Mouse (Mus musculus) urinary bladder, postnatal 25 days (tissue): ENCODE data around the gene Gm21953.
"Not testable (repeated sequence)": the region's sequence is repeated elsewhere in the genome, so short reads cannot be mapped to it uniquely, and the experiment has no call there.

Experiments used
- DNase-seq: peaks from one replicate; pipeline ENCODE4 v3.0.0; 2022; ENCODE audit warnings: low spot score

Gm21953 gene

DNA sequence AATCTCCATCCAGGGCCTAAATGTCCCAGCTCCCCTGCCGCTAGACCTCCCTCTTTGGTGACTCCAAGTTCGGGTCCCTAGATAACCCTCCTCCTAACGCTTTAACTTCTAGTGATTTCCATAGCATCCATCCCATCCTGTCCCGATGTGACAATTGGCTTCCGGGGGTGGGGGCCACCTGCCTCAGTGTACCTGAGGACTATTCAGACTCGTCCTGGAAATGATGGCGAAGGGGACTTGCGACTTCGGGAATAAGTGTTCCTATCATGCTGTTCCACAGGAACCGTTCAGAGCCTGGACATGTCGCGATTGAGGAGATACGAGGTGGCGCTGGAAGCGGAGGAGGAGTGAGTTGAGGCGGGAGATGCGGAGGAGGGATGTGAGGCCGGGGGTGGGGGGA, at the start of gene Gm21953:
Gene Gm21953 (plus strand): TSS at position 301 of the 400 bp plus-strand sequence.
- DNase-seq: not testable (repeated sequence)

DNA sequence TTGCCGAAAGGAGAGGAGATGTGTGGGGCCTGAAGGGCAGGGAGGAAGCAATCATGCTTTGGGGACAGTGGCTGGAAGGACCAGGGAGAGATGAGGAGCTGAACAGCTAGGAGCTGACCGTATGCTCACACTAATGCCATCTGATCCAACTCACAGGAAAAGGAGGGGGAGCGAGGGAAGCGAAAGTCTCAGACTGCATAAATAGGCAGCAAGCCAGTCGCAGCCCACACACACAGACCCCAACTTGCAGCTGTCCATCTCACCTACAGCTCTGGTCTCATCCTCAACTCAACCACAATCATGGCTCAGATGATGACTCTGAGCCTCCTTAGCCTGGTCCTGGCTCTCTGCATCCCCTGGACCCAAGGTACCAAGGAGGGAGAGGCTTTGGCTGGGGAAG, 38.6 kb upstream of the Gm21953 start, which contains the start of gene Ccl21b:
Gene Ccl21b (plus strand): TSS at position 301 of the 400 bp plus-strand sequence.
- not testable (repeated sequence) for DNase-seq

DNA sequence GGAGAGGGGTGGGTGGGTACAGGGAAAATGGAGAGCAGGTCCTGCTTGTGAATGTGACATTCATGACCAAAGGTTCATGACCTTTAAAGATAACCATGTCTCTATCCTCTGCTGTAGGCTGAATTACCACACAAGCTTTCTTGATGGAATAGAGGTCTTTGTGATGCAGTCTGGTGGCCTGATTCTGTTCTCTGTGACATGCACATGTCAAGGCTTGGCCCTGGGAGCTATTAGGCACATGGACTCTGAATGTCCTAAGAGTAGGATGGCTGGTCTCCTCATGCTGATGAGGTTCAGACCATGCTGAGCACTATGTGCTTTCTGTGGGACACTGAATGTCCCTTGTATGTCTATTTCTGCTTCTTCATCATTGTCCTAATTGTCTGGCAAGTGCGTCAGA, 24.0 kb downstream of the Gm21953 start, which contains the start of gene Fam205a3:
Gene Fam205a3 (plus strand): TSS at position 301 of the 400 bp plus-strand sequence.
- DNase-seq: not testable (repeated sequence)
